Mouse (Mus musculus) gastrocnemius, postnatal 14 days (tissue): ENCODE measurements around the gene Slc6a2. TPM values are rescaled to one million over a fixed set of nuclear protein-coding genes. Genes with fewer than 3 reads are reported as not detected.
A peak's percentile ranks its signal among the peaks of the same experiment; 100 is the strongest.

Experiments used
- DNase-seq: peaks from one replicate; pipeline ENCODE4 v3.0.0; 2021; ENCODE audit warnings: mixed read lengths
- intact Hi-C: fragments of 180-260 bp; cut with DNase I; formaldehyde crosslinking; loops from one replicate; pipeline ENCODE4 v1.15.1; 2025; ENCODE audit warnings: low total_unique reads
- microRNA-seq, 2 experiments: library from miRNA; unstranded; fragments of <30 nt; microRNA quantifications; one replicate each; pipeline ENCODE4 v1.2.0; 2021
- total RNA-seq, 2 experiments: library from RNA; stranded (reverse); gene quantifications; 2 replicates each; pipeline ENCODE4 v1.2.3; 2021

Gene Slc6a2
- total RNA-seq, 2 experiments from 2014 or later: 0.11 to 0.49 TPM

GRCm38 (mm10) chr8:93012226-93012625 is 52.3 kb downstream of the Slc6a2 start:
- intact Hi-C loops: loop anchor here (10.0 kb wide), 1 partner anchor 83 kb away; no protein-coding TSS in a partner anchor
- DNase-seq: no peak

- no peak for DNase-seq
- intact Hi-C loops: loop anchor here (10.0 kb wide), 1 partner anchor 81 kb away; no protein-coding TSS in a partner anchor
Observed at GRCm38 (mm10) chr8:93014300-93014699, 54.4 kb downstream of the Slc6a2 start.

GRCm38 (mm10) chr8:93021738-93022137 is 61.9 kb downstream of the Slc6a2 start:
- intact Hi-C loops: no loop called here
- no peak for DNase-seq

- no peak for DNase-seq
- intact Hi-C loops: no loop called here
Observed at GRCm38 (mm10) chr8:93030664-93031063, 70.8 kb downstream of the Slc6a2 start.

- intact Hi-C loops: no loop called here
- no peak for DNase-seq
Observed at GRCm38 (mm10) chr8:93038831-93039230, 79.0 kb downstream of the Slc6a2 start.

GRCm38 (mm10) chr8:93040256-93040655 is 80.4 kb downstream of the Slc6a2 start:
- intact Hi-C loops: no loop called here
- DNase-seq: no peak

- intact Hi-C loops: no loop called here
- peak; percentile 7 for DNase-seq
Observed at GRCm38 (mm10) chr8:93040776-93041567, 81.1 kb downstream of the Slc6a2 start.

GRCm38 (mm10) chr8:93043083-93043482 is 83.2 kb downstream of the Slc6a2 start:
- no peak for DNase-seq
- intact Hi-C loops: no loop called here

- intact Hi-C loops: no loop called here
- DNase-seq: no peak
Observed at GRCm38 (mm10) chr8:93048092-93048491, 88.2 kb downstream of the Slc6a2 start, which contains the start of gene Ces1a. Gene Ces1a, minus strand, starts transcription at chr8:93048192.

- intact Hi-C loops: no loop called here
- no peak for DNase-seq
Observed at GRCm38 (mm10) chr8:93048510-93049416, 88.9 kb downstream of the Slc6a2 start.

Small RNA genes lying within 50 kb of the gene (microRNA-seq; reads per million reads assigned to microRNA genes)
- gene Gm22151: 0 reads per million in 2 experiments

Other genes starting within 250 kb of the Slc6a2 start
- 100 to 1,000 TPM; 127 to 151 TPM for gene Mmp2, start 132.8 kb upstream of the Slc6a2 start, total RNA-seq
- gene Lpcat2, start 104.7 kb upstream of the Slc6a2 start, total RNA-seq: 1 to 10 TPM in 1 of 2 experiments, under 1 TPM in 1; 0.42 to 1.3 TPM
- gene Capns2, start 58.7 kb upstream of the Slc6a2 start, total RNA-seq: not detected
- not detected for gene Ces1a, start 88.1 kb downstream of the Slc6a2 start, total RNA-seq
- not detected for gene Ces1b, start 119.9 kb downstream of the Slc6a2 start, total RNA-seq
- gene Ces1c, start 171.2 kb downstream of the Slc6a2 start, total RNA-seq: not detected
- gene Ces1d, start 237.8 kb downstream of the Slc6a2 start, total RNA-seq: 1 to 10 TPM; 3.3 to 5.0 TPM